Mouse (Mus musculus) intestine, postnatal 0 days (tissue): Measurements from ENCODE around the gene Rps6ka1. TPM values are rescaled to one million over a fixed set of nuclear protein-coding genes. Genes with fewer than 3 reads are reported as not detected.

Experiments
- ATAC-seq: fragments of 200-750 bp; cut with Nextera tagmentation; 2 replicates; pipeline ENCODE4 v1.8.0; 2017; ENCODE audit warnings: mild to moderate bottlenecking, moderate TSS enrichment, moderate library complexity
- H3K27ac ChIP-seq: fragments of 300-500 bp; sonication (generic); 2 replicates; pipeline ENCODE4 v1.5.1; 2014; ENCODE audit warnings: mild to moderate bottlenecking, low read depth, low read length, moderate library complexity
- H3K27me3 ChIP-seq: fragments of 300-500 bp; sonication (generic); replicated peaks from 2 replicates; pipeline ENCODE4 v1.6.1; 2014; ENCODE audit warnings: low read length, mixed read lengths; ENCODE audit not compliant: control insufficient read depth, insufficient read depth
- H3K36me3 ChIP-seq: fragments of 300-500 bp; sonication (generic); 2 replicates; pipeline ENCODE4 v1.6.1; 2014; ENCODE audit warnings: mild to moderate bottlenecking, moderate library complexity; ENCODE audit not compliant: control insufficient read depth, insufficient read depth
- H3K4me1 ChIP-seq: fragments of 300-500 bp; sonication (generic); replicated peaks from 2 replicates; pipeline ENCODE4 v1.6.1; 2014; ENCODE audit warnings: antibody characterized with exemption, low read length, mixed read lengths; ENCODE audit not compliant: control insufficient read depth, insufficient read depth
- H3K4me2 ChIP-seq: fragments of 300-500 bp; sonication (generic); replicated peaks from 2 replicates; pipeline ENCODE4 v1.6.1; 2014; ENCODE audit warnings: low read depth, mild to moderate bottlenecking, moderate library complexity
- H3K4me3 ChIP-seq: fragments of 300-500 bp; sonication (generic); 2 replicates; pipeline ENCODE4 v1.5.1; 2014; ENCODE audit warnings: low read depth, low read length
- H3K9ac ChIP-seq: fragments of 300-500 bp; sonication (generic); 2 replicates; pipeline ENCODE4 v1.6.1; 2014; ENCODE audit warnings: mild to moderate bottlenecking, low read depth, low read length
- H3K9me3 ChIP-seq: fragments of 300-500 bp; sonication (generic); 2 replicates; pipeline ENCODE4 v1.6.1; 2016; ENCODE audit warnings: mixed run types; ENCODE audit not compliant: control insufficient read depth
- CTCF ChIP-seq: sonication (generic); IDR thresholded peaks from 2 replicates; pipeline ENCODE4 v1.5.1; 2016; ENCODE audit warnings: low read depth, mild to moderate bottlenecking, control low read depth, antibody characterized with exemption, moderate library complexity
- WGBS: fragments of 180-500 bp; shearing (Covaris S2); extraction: QIAGEN DNeasy Blood & Tissue Kit; methylation state at CpG from one replicate; pipeline ENCODE4 v1.1.7; 2014; 5-methylcytosine and 5-hydroxymethylcytosine counted together
- polyA plus RNA-seq: library from polyadenylated mRNA; unstranded; fragments of >200 nt; fragmentation: Nextera tagmentation; extraction: Ambion mirVana; gene quantifications from 2 replicates; pipeline ENCODE4 v1.2.1, GENCODE M21; 2015

Gene Rps6ka1
- polyA plus RNA-seq, 1 experiment from 2014 or later = 86.2 TPM

- no peaks in the 10 kb centered on the region for H3K36me3 ChIP-seq
- 46% methylated on average over 4 of the region's 4 CpGs for WGBS
- TF ChIP-seq CTCF = no peak
- H3K4me1 ChIP-seq = no peaks in the 10 kb centered on the region
- H3K27ac ChIP-seq = no peak overlapping the region
- H3K4me2 ChIP-seq = no peak overlapping the region
- no peak for ATAC-seq
- no peak overlapping the region for H3K9ac ChIP-seq
- H3K4me3 ChIP-seq = no peak overlapping the region
- no peaks in the 10 kb centered on the region for H3K9me3 ChIP-seq
- H3K27me3 ChIP-seq = no peaks in the 10 kb centered on the region
These were observed 67.4 kb downstream of the Rps6ka1 start for GRCm38 (mm10) chr4:133820166-133820565.

GRCm38 (mm10) chr4:133817356-133817755 is 70.2 kb downstream of the Rps6ka1 start:
- Histone ChIP-seq H3K27me3 (no peaks in the 10 kb centered on the region), H3K9me3 (no peaks in the 10 kb centered on the region), H3K4me2 (no peak overlapping the region), H3K36me3 (no peaks in the 10 kb centered on the region), H3K9ac (no peak overlapping the region), H3K4me3 (no peak overlapping the region), H3K4me1 (no peaks in the 10 kb centered on the region), H3K27ac (no peak overlapping the region)
- WGBS = 94% methylated on average over 5 of the region's 5 CpGs
- no peak for ATAC-seq
- TF ChIP-seq CTCF = peak; percentile 19; the same call in 1 of the 2 replicates

GRCm38 (mm10) chr4:133816504-133816875 is 71.1 kb downstream of the Rps6ka1 start:
- no peak for ATAC-seq
- Histone ChIP-seq H3K4me3 (peak overlapping the region; percentile 23), H3K9ac (no peak overlapping the region), H3K4me1 (no peaks in the 10 kb centered on the region), H3K27ac (peak overlapping the region; percentile 57), H3K36me3 (no peaks in the 10 kb centered on the region), H3K4me2 (peak overlapping the region; percentile 57), H3K9me3 (no peaks in the 10 kb centered on the region), H3K27me3 (no peaks in the 10 kb centered on the region)
- WGBS = 6% methylated on average over 7 of the region's 7 CpGs
- TF ChIP-seq CTCF = no peak

GRCm38 (mm10) chr4:133815635-133816503 is 71.7 kb downstream of the Rps6ka1 start:
- Histone ChIP-seq H3K36me3 (no peaks in the 10 kb centered on the region), H3K4me1 (no peaks in the 10 kb centered on the region), H3K4me2 (peak overlapping the region; percentile 57), H3K4me3 (peak overlapping the region; percentile 23), H3K9me3 (no peaks in the 10 kb centered on the region), H3K27me3 (no peaks in the 10 kb centered on the region), H3K27ac (peak overlapping the region; percentile 57), H3K9ac (no peak overlapping the region)
- 17% methylated on average over 16 of the region's 16 CpGs for WGBS
- ATAC-seq = no peak
- no peak for TF ChIP-seq CTCF

DNA sequence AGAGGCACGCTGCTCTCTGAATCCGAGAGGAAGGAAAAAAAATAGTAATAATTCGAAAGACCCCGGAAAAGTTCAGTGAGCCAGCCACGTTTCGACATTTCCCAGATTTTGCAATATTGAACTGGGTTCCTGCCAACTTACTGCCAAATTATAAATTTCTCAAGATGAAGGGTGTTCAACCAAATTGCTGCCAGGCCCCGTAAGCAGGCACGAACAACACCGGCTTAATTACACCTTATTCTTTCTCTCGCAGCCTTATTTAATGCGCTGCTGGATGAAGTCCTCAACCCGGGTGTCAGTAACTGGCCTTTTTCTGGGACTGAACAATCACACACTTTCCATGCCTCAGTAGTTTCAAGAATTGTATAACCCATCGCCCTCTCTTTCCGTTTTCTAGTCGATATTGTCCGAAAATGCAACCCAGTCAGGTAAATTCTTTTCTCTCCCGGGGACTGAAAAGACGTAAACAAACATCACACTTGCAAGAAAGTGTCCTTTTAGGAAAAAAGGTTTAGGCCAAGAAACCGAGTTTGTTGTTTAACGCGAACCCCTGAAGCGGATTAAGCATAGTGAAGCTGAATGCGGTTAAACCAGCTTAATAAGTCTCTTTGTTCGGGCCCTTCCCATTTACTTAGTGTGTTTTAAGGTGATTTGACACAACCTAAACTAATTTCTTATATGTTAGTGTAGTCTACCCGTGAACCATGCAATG is 72.6 kb downstream of the Rps6ka1 start:
- no peaks in the 10 kb centered on the region for H3K27me3 ChIP-seq
- peak overlapping the region; percentile 62 for H3K4me3 ChIP-seq
- WGBS = 23% methylated on average over 25 of the region's 25 CpGs
- H3K4me2 ChIP-seq = peak overlapping the region; percentile 64
- H3K4me1 ChIP-seq = no peaks in the 10 kb centered on the region
- H3K36me3 ChIP-seq = no peaks in the 10 kb centered on the region
- TF ChIP-seq CTCF = no peak
- peak overlapping the region; percentile 100 for H3K27ac ChIP-seq
- peak overlapping the region; percentile 90; the same call in 1 of the 2 replicates for H3K9ac ChIP-seq
- ATAC-seq = no peak
- H3K9me3 ChIP-seq = no peaks in the 10 kb centered on the region
